Mouse (Mus musculus) ovary, adult 10 weeks (tissue): ENCODE data around the gene Slc39a10. TPM values are rescaled to one million over a fixed set of nuclear protein-coding genes. Genes with fewer than 3 reads are reported as not detected.

Experiments
- polyA plus RNA-seq: library from polyadenylated mRNA; stranded (reverse); fragments of 350-450 nt; fragmentation: Illumina TruSeq; extraction: RNeasy Lipid Tissue Mini Kit (QIAGEN cat#74804); gene quantifications from one replicate; pipeline ENCODE4 v1.2.3, GENCODE M21; 2014

The Slc39a10 gene
- polyA plus RNA-seq: 115 TPM

DNA sequence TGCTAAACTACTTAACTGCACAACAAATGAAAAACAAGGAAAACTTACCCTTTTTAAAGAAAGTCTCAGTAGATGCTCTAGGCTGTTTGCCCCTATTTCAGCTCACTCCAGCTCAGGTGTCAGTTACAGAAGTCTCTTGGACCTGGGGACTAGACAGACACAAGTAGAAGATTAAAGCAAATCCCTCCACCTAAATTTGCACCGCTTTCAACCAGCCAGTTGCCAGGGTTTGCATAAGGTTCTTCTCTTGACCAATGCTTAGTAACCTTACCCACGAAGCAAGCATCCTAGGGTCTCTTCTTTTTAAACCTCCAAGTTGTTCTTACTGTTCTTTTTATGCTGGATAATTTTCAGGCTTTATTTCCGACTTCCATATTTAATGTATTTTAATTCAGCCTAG is at the start of gene Slc39a10:
Gene Slc39a10, minus strand, starts transcription at position 101 of the 400 bp plus-strand sequence.

